Mouse (Mus musculus): ENCODE measurements around the gene Tmem200b. TPM values are rescaled to one million over a fixed set of nuclear protein-coding genes. Genes with fewer than 3 reads are reported as not detected.

Tmem200b gene
- total RNA-seq, 2 experiments from 2014 or later = 9.4 to 12.8 TPM

DNA sequence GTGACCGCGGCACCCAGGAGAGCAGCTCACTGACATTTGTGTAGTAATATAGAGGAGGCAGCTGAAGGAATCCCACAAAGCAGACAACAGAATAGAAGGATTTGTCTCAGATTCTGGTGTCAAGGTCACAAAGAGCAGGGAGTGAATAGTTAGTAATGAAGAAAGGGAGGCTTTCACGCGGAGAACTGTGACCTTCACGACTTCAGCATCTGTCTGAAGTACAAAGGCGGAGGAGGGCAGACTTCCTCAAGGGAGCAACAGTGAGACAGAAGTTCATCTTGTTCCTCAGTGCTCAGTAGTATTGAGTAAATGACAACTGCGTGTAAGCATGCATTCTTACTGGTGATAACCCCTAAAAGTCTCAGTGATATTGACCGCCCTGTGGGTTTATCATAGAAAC lies 29.1 kb downstream of the Tmem200b start:
- no peak for DNase-seq

DNA sequence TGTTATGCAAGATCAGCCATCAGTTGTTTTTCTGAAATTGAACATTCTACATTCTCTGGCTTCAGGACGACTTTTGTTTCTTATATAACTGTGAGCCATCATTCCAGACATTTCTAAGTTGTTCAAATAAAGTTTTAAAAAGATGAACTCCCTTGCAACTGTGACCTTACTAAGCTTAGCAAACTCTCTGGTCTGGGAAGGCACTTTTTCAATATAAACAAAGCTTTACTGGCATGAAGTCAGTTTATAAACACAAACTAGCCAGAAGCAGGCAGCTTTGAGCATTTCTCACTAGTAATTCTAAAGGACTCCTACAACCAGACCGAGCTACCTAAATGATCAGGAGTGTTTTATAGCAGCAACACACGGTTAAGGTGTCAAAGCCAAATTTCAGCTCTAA lies 35.6 kb downstream of the Tmem200b start:
- DNase-seq = no peak

DNA sequence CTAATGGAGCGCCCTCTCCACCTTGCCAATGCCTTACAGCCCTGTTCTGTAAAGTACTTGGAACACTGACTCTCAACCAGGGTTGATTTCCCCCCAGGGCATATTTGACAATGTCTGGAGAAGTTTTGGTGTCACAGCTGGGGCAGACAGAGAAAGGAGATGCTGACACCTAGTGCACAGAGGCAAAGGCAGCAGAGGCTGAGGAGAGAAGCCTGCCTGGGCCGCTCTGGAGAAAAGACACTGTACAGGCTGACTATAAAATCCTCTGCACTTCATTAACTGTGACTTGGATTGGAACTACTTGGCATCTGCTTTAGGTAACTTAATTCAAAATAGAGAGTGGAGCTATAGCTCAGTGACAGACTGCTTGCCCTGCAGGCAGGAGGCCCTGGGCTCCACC lies 47.3 kb downstream of the Tmem200b start:
- DNase-seq = peak; percentile 14

DNA sequence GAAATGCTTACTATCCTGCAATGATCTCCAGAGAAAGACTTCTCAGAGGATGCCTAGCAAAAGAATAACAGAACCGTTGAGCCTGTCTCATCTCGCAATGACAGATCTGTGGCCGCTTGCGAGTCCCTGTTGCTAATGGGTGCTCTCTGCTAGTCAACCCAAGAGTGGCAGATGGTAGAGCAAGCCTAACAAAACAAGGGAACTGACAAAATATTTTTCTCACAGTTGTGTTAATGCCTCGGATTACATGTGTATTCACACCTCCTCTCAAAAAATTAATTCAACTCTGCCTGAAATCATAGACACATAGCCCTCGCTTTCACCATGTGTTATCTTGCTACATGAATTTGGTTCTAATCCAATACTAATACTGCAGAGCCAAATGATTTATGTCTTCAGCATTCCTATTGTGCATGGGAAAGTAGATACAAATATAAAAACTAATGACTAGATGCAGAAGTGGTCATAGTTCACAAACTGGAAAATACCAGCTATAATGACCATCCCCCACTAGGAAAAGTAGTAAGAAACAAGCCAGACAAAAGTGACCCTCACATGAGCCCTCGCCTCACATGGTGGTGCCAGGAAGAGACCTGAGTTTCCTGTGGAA lies 48.8 kb downstream of the Tmem200b start:
- DNase-seq = no peak

Other genes starting within 250 kb of the Tmem200b start
- 1 to 10 TPM; 2.1 to 3.6 TPM for gene Ptpru, start 83.5 kb upstream of the Tmem200b start, total RNA-seq (2021)
- 10 to 100 TPM; 22.4 to 25.2 TPM for gene Mecr, start 78.3 kb upstream of the Tmem200b start, total RNA-seq (2021)
- 10 to 100 TPM; 73.2 to 76.8 TPM for gene Srsf4, start 48.2 kb upstream of the Tmem200b start, total RNA-seq (2021)
- under 1 TPM; 0.11 to 0.12 TPM for gene Gm10300, start 152.9 kb downstream of the Tmem200b start, total RNA-seq (2021)
- 100 to 1,000 TPM in 1 of 2 experiments, 10 to 100 TPM in 1; 88.1 to 142 TPM for gene Epb41, start 153.6 kb downstream of the Tmem200b start, total RNA-seq (2021)
- gene Oprd1, start 222.7 kb downstream of the Tmem200b start, total RNA-seq (2021) = under 1 TPM; 0.45 to 0.54 TPM